21 mouse cellular contexts compared by ENCODE assay signal in the genomic region with DNA sequence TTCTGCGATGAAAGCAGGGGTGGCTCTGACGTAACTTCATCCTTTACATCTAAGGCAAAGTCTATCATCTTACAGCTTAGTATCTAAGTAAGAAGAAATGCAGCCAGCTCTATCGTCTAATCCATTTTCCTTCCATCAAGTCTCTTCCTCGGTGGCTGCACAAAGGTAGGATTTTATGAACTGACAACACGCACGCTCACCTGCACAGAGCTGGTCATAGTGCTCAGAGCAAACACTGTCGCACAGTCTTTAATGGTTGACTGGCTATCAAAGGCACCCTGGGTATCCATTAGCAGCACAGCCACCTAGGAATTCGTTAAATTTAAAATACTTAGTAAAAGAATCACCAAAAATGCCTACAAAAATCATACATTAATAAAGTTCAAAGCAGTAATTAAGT. TPM values are rescaled to one million over a fixed set of nuclear protein-coding genes. Genes with fewer than 3 reads are reported as not detected.
DNase-seq lines count a peak whose midpoint lies in the region; ATAC-seq and TF ChIP-seq lines count a peak whose summit lies in the region.
"Had no signal": no experiment of that assay in that cellular context is flagged by ENCODE, and none has a peak within 500 bp of the region (broad histone marks: within the 10 kb centered on the region; RNA-seq: fewer than 3 reads in every experiment).

No protein-coding gene starts in this region.

- H3K27ac ChIP-seq in embryonic facial prominence, embryonic 14.5 days (replicated peaks; ENCODE audit: low read depth, low read length) = no peak overlapping the region
- H3K27ac ChIP-seq in embryonic facial prominence, embryonic 10.5 days (replicated peaks) = no peak overlapping the region
- no peak overlapping the region for H3K27ac ChIP-seq in kidney, embryonic 16.5 days (ENCODE audit: low read length)
- no peak overlapping the region for H3K27ac ChIP-seq in kidney, adult 2 months (ENCODE audit: insufficient read depth, low read depth, low read length)
- no peak overlapping the region for H3K27ac ChIP-seq in kidney, postnatal 0 days
- no peak overlapping the region for H3K27ac ChIP-seq in kidney, embryonic 14.5 days (ENCODE audit: low read depth, low read length)

- ATAC-seq in embryonic facial prominence, embryonic 14.5 days (ENCODE audit: low read depth) = peak; percentile 55; the same call in 1 of the 2 replicates
- peak; percentile 67; the same call in 1 of the 2 replicates for ATAC-seq in kidney, embryonic 16.5 days (ENCODE audit: low FRiP score, low TSS enrichment)
- ATAC-seq in kidney, postnatal 0 days (replicated peaks; ENCODE audit: low FRiP score, low read depth) = 0 out of 2 replicates have a peak, but pooled peaks have one; percentile 43
- ATAC-seq in kidney, embryonic 14.5 days (ENCODE audit: low FRiP score, low TSS enrichment) = no peak
- ATAC-seq: activated CD4-positive, CD25-positive, alpha-beta regulatory T cell, adult 4 months; CD4-positive, CD25-positive, alpha-beta regulatory T cell, adult 4 months; Patski had no signal

- WGBS in embryonic facial prominence, embryonic 14.5 days = 88% methylated on average over 8 of the region's 8 CpGs
- WGBS in embryonic facial prominence, embryonic 10.5 days = 84% methylated on average over 8 of the region's 8 CpGs
- 64% methylated on average over 8 of the region's 8 CpGs for WGBS in kidney, embryonic 16.5 days
- WGBS in kidney, adult 2 months = 57% methylated on average over 8 of the region's 8 CpGs
- 62% methylated on average over 8 of the region's 8 CpGs for WGBS in kidney, postnatal 0 days
- 75% methylated on average over 8 of the region's 8 CpGs for WGBS in kidney, embryonic 14.5 days

- no peaks in the 10 kb centered on the region for H3K4me1 ChIP-seq in embryonic facial prominence, embryonic 14.5 days (ENCODE audit: control insufficient read depth, insufficient read depth, low read length)
- no peaks in the 10 kb centered on the region for H3K4me1 ChIP-seq in embryonic facial prominence, embryonic 10.5 days
- 0 out of 2 replicates have a peak, but pooled peaks cover 4% of the 10 kb centered on the region for H3K4me1 ChIP-seq in kidney, embryonic 16.5 days (ENCODE audit: insufficient read depth, low read length)
- no peaks in the 10 kb centered on the region for H3K4me1 ChIP-seq in kidney, adult 2 months (ENCODE audit: control insufficient read depth, insufficient read depth, low read length)
- no peaks in the 10 kb centered on the region for H3K4me1 ChIP-seq in kidney, postnatal 0 days (replicated peaks; ENCODE audit: insufficient read depth, low read length)
- H3K4me1 ChIP-seq in kidney, embryonic 14.5 days (ENCODE audit: control insufficient read depth, insufficient read depth, low read length) = no peaks in the 10 kb centered on the region

- no peak overlapping the region for H3K9ac ChIP-seq in embryonic facial prominence, embryonic 14.5 days (ENCODE audit: low read depth, low read length)
- no peak overlapping the region for H3K9ac ChIP-seq in kidney, embryonic 16.5 days (replicated peaks; ENCODE audit: low read length)
- no peak overlapping the region for H3K9ac ChIP-seq in kidney, postnatal 0 days (ENCODE audit: low read depth, low read length)
- H3K9ac ChIP-seq in kidney, embryonic 14.5 days (ENCODE audit: low read depth, low read length) = no peak overlapping the region

- DNase-seq in embryonic facial prominence, embryonic 14.5 days (ENCODE audit: low spot score) = no peak
- no peak for DNase-seq in embryonic facial prominence, embryonic 10.5 days (ENCODE audit: low spot score)
- DNase-seq in kidney, adult 2 months = no peak
- DNase-seq in kidney, postnatal 0 days (ENCODE audit: low spot score) = no peak
- DNase-seq: adrenal gland, adult 2 months; adrenal gland, adult 8-10 months; adrenal gland, postnatal 10 days; adrenal gland, postnatal 14 days; adrenal gland, postnatal 25 days; adrenal gland, postnatal 36 days; B cell, adult 2 months; cerebellum, adult 11 months; cerebellum, adult 11-12 months; cerebellum, adult 18-20 months had no signal

- H3K36me3 ChIP-seq in embryonic facial prominence, embryonic 14.5 days (ENCODE audit: control insufficient read depth, insufficient read depth, low read length) = peaks cover 42% of the 10 kb centered on the region
- H3K36me3 ChIP-seq in embryonic facial prominence, embryonic 10.5 days (replicated peaks) = peaks cover 55% of the 10 kb centered on the region
- peaks cover 35% of the 10 kb centered on the region for H3K36me3 ChIP-seq in kidney, embryonic 16.5 days (ENCODE audit: insufficient read depth, low read length)
- peaks cover 4% of the 10 kb centered on the region; the same call in 1 of the 2 replicates for H3K36me3 ChIP-seq in kidney, adult 2 months (ENCODE audit: control insufficient read depth, insufficient read depth, low read length)
- peaks cover 19% of the 10 kb centered on the region for H3K36me3 ChIP-seq in kidney, postnatal 0 days (ENCODE audit: insufficient read depth, low read length)
- H3K36me3 ChIP-seq in kidney, embryonic 14.5 days (ENCODE audit: control insufficient read depth, insufficient read depth, low read length) = peaks cover 41% of the 10 kb centered on the region

- TF ChIP-seq POLR2A in kidney, adult 2 months (IDR thresholded peaks at IDR 0.05; ENCODE audit: low read depth, low read length) = no peak

- no peak overlapping the region for H3K4me3 ChIP-seq in embryonic facial prominence, embryonic 14.5 days (ENCODE audit: low read depth, low read length)
- H3K4me3 ChIP-seq in embryonic facial prominence, embryonic 10.5 days = no peak overlapping the region
- H3K4me3 ChIP-seq in kidney, embryonic 16.5 days (ENCODE audit: low read length) = no peak overlapping the region
- H3K4me3 ChIP-seq in kidney, adult 2 months (ENCODE audit: insufficient read depth, low read depth, low read length) = no peak overlapping the region
- H3K4me3 ChIP-seq in kidney, postnatal 0 days (replicated peaks; ENCODE audit: low read depth, low read length) = no peak overlapping the region
- no peak overlapping the region for H3K4me3 ChIP-seq in kidney, embryonic 14.5 days (ENCODE audit: low read length)

- no peaks in the 10 kb centered on the region for H3K9me3 ChIP-seq in embryonic facial prominence, embryonic 14.5 days (ENCODE audit: control insufficient read depth, low read length)
- H3K9me3 ChIP-seq in embryonic facial prominence, embryonic 10.5 days = no peaks in the 10 kb centered on the region
- no peaks in the 10 kb centered on the region for H3K9me3 ChIP-seq in kidney, embryonic 16.5 days (ENCODE audit: low read length)
- H3K9me3 ChIP-seq in kidney, postnatal 0 days (replicated peaks; ENCODE audit: low read length) = no peaks in the 10 kb centered on the region
- no peaks in the 10 kb centered on the region for H3K9me3 ChIP-seq in kidney, embryonic 14.5 days (ENCODE audit: control insufficient read depth, low read length)
- H3K9me3 ChIP-seq: G1E had no signal

- H3K27me3 ChIP-seq in embryonic facial prominence, embryonic 14.5 days (replicated peaks; ENCODE audit: control insufficient read depth, insufficient read depth, low read length) = no peaks in the 10 kb centered on the region
- no peaks in the 10 kb centered on the region for H3K27me3 ChIP-seq in embryonic facial prominence, embryonic 10.5 days (replicated peaks; ENCODE audit: low read depth, poor library complexity, severe bottlenecking)
- H3K27me3 ChIP-seq in kidney, embryonic 16.5 days (ENCODE audit: insufficient read depth, low read length) = no peaks in the 10 kb centered on the region
- no peaks in the 10 kb centered on the region for H3K27me3 ChIP-seq in kidney, adult 2 months (replicated peaks; ENCODE audit: control insufficient read depth, insufficient read depth, low read length)
- no peaks in the 10 kb centered on the region for H3K27me3 ChIP-seq in kidney, postnatal 0 days (ENCODE audit: insufficient read depth, low read length)
- H3K27me3 ChIP-seq in kidney, embryonic 14.5 days (ENCODE audit: control insufficient read depth, insufficient read depth, low read length) = no peaks in the 10 kb centered on the region
- H3K27me3 ChIP-seq: CH12.LX, Patski had no signal

- no peak overlapping the region for H3K4me2 ChIP-seq in embryonic facial prominence, embryonic 14.5 days (ENCODE audit: low read depth, low read length)
- no peak overlapping the region for H3K4me2 ChIP-seq in kidney, embryonic 16.5 days (replicated peaks; ENCODE audit: low read depth, low read length)
- no peak overlapping the region for H3K4me2 ChIP-seq in kidney, postnatal 0 days (ENCODE audit: low read length)
- H3K4me2 ChIP-seq in kidney, embryonic 14.5 days (replicated peaks; ENCODE audit: low read depth, low read length) = no peak overlapping the region

- TF ChIP-seq CTCF in kidney, adult 2 months (conservative IDR thresholded peaks at IDR 0.05; ENCODE audit: insufficient read depth, insufficient read length, low read depth, low read length) = no peak
- TF ChIP-seq CTCF in kidney, postnatal 0 days (IDR thresholded peaks at IDR 0.05; ENCODE audit: low read depth) = no peak

RNA-seq across cellular contexts. Expression of a gene that starts 31.4 kb away (rescaled TPM):
- 29.7 and 31.7 TPM in 2 replicates for polyA plus RNA-seq in embryonic facial prominence, embryonic 14.5 days (2014; fragmentation: Nextera tagmentation; extraction: Ambion mirVana)
- polyA plus RNA-seq in embryonic facial prominence, embryonic 10.5 days (2016; fragmentation: Nextera tagmentation; extraction: Ambion mirVana) = 37.5 and 38.1 TPM in 2 replicates
- 42.3 and 42.4 TPM in 2 replicates for polyA plus RNA-seq in kidney, embryonic 16.5 days (2015; fragmentation: Nextera tagmentation; extraction: Ambion mirVana)
- polyA plus RNA-seq in kidney, adult 2 months (2012; rRNA removed) = 15.1 and 18.0 TPM in 2 replicates
- 28.2 and 30.7 TPM in 2 replicates for polyA plus RNA-seq in kidney, postnatal 0 days (2015; fragmentation: Nextera tagmentation; extraction: Ambion mirVana)
- 27.8 and 41.8 TPM in 2 replicates for polyA plus RNA-seq in kidney, embryonic 14.5 days (2014; fragmentation: Nextera tagmentation; extraction: Ambion mirVana)
